Mouse (Mus musculus) left cerebral cortex, adult 6 months (tissue): Measurements from ENCODE around the gene Gngt1. TPM values are rescaled to one million over a fixed set of nuclear protein-coding genes. Genes with fewer than 3 reads are reported as not detected.

Experiments
- long read RNA-seq, 2 experiments: library from polyadenylated mRNA; unstranded; transcript quantifications; one replicate each; pipeline ENCODE4 v2.0.0; 2019 to 2020
- polyA plus RNA-seq: library from polyadenylated mRNA; unstranded; fragments of <200 nt; fragmentation: Nextera tagmentation; gene quantifications from 2 replicates; pipeline ENCODE4 v1.2.3, GENCODE M21; 2021

Gene Gngt1
- not detected in 2 replicates for polyA plus RNA-seq
- long read RNA-seq, experiment 1 = 0 reads
- long read RNA-seq, experiment 2 = 0 reads

DNA sequence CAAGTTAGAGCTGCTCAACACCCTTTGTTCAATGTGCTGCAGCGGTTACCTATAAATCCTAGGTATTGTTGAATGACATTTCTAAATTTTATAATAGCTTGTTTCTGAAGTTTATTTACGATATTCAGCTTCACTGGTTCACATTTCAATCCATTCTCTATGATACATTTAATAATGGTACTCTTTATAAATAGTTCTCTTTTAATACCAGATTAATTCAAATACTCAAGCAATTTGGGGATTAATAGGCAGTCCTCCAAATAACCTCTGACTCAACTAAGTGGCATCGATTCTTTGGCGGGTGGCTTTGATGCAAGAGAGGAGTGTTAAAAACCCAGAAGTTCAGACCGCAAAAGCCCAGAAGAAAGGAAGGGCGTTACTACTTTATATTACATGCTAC lies at the start of gene Gngt1:
TSS of gene Gngt1 (plus strand) at position 301 of the 400 bp plus-strand sequence.

DNA sequence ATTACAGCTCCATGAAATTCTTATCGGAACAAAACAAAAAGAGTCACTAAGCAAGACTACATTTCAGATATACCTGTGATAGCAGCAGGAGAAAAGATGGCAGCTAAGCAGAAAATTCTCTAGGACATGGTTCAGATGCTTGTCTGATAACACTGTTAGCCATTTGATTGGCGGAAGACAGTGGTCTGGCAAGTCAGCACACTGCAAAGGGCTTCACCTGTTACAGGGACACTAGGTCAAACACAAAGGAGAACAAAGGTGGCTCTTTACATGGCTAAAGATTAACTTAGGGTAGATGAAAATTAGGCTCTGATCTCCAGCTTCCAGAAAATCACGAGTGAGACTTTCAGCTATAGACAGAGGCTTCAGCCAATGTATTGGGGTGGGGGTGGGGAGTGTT lies 4.8 kb upstream of the Gngt1 start, which contains the start of gene Tfpi2:
TSS of gene Tfpi2 (minus strand) at position 170 of the 400 bp plus-strand sequence.

DNA sequence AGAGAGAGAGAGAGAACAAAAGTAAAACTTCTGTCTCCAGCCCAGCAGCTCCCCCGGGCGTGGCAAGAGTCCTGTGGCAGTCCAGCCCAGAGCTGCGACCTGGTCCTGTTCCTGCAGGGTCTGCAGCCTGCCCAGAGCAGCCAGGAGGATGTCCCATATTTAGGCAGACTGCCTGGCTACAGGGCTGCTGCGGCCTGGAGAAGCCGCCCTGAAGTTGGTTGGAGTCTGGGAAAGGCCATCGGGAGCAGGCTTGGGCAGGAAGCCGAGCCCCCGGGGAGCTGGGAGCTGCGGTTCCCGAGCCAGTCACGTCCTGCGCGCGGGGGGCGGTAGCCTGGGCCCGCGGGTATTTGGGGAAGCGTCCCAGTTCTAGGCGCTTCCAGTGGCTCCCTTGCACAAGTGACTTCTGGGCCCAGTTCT lies 10.3 kb downstream of the Gngt1 start, which contains the start of gene Gng11:
TSS of gene Gng11 (plus strand) at position 15 of the 417 bp plus-strand sequence.

Other genes with a start within 250 kb of the Gngt1 start
- 0.05 and 0.37 TPM in 2 replicates for gene Calcr, start 229.1 kb upstream of the Gngt1 start, polyA plus RNA-seq
- gene Tfpi2, start 4.9 kb upstream of the Gngt1 start, polyA plus RNA-seq = not detected in 2 replicates
- 48.9 and 51.4 TPM in 2 replicates for gene Gng11, start 10.1 kb downstream of the Gngt1 start, polyA plus RNA-seq
- 20.8 and 25.6 TPM in 2 replicates for gene Bet1, start 93.2 kb downstream of the Gngt1 start, polyA plus RNA-seq